Mouse (Mus musculus) megakaryocyte, embryonic 14.5 days (primary cell): ENCODE measurements around the gene BC030867.

Experiments
- FLI1 ChIP-seq: IDR thresholded peaks from 2 replicates; pipeline ENCODE4 v1.6.1; 2012; ENCODE audit warnings: low read length, inconsistent platforms, mixed read lengths
- GATA1 ChIP-seq: IDR thresholded peaks from 3 replicates; pipeline ENCODE4 v1.6.1; 2012; ENCODE audit warnings: mixed read lengths, low read length, inconsistent platforms, borderline replicate concordance

DNA sequence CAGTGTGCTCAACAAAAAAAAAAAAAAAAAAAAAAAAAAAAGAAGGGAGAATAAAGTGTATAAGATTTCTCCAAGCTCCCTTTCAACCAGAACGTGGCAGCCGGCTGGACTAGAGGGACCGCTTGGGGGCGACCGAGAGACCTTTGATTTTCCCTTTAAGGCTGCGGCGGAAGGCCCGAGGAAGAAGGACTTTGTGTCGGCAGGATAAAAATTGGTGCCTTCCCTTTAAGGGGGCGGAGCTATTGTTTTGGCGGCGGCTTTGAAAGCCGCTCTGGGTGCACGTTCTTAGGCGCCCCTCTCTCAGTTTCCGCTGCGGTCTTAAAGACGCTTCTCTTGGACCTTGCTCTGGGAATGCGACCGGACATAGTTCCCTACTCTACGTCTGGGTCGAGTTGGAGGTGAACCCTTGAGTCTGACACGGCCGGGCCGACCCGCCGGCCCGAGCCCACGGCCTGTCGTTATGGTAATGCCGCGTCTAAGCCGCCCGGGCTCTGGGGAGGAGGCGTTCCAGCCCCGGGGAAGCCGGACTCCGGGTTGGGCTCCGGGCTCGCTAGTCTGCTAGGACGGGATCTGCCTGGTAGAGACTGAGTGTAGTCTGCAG lies at the start of gene BC030867:
- TF ChIP-seq GATA1 = no peak
- peak; percentile 38; the same call in 1 of the 2 replicates for TF ChIP-seq FLI1
